Mouse (Mus musculus): ENCODE measurements around the gene Omt2b.
"Not testable (repeated sequence)": the region's sequence is repeated elsewhere in the genome, so short reads cannot be mapped to it uniquely, and the experiment has no call there.

GRCm38 (mm10) chr9:78367959-78368358 is 40.6 kb downstream of the Omt2b start, which contains the start of gene Dppa5a:
- TF ChIP-seq CTCF (IDR thresholded peaks at IDR 0.05; ENCODE audit: borderline replicate concordance, insufficient read depth, low read depth, low read length); POLR2A (IDR thresholded peaks at IDR 0.05; ENCODE audit: borderline replicate concordance, insufficient read depth, low read length): not testable (repeated sequence)
